Mouse (Mus musculus) gonadal fat pad, adult 2 months (tissue): ENCODE measurements around the gene Fjx1. TPM values are rescaled to one million over a fixed set of nuclear protein-coding genes. Genes with fewer than 3 reads are reported as not detected.

Source experiments
- DNase-seq: peaks from one replicate; pipeline ENCODE4 v3.0.0-alpha.2; 2012; ENCODE audit warnings: low read depth
- polyA plus RNA-seq: library from polyadenylated mRNA; depleted of rRNA; stranded (reverse); fragments of >200 nt; gene quantifications from 2 replicates; pipeline ENCODE4 v1.2.3, GENCODE M21; 2012; rRNA removed

Gene Fjx1
- polyA plus RNA-seq, 1 experiment = 6.1 TPM

DNA sequence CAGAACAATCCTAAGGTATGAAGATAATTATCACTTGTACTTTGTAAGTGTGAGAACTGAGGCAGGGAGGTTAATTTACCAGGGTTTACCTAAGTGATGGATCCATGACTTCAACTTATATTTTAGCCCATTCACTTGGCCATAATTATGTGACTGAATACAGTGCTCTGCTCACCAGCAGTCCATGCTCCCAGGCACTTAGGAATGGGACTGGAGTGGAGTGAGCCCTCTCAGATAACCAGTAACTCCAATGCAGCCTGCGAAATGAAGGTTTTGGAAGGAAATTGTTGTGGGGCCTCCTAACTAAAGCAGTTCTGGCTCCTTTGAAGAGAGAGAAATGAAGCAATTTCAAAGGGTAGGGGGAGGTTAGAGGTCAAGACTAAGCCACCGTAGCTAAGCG is 25.9 kb downstream of the Fjx1 start:
- DNase-seq = no peak

DNA sequence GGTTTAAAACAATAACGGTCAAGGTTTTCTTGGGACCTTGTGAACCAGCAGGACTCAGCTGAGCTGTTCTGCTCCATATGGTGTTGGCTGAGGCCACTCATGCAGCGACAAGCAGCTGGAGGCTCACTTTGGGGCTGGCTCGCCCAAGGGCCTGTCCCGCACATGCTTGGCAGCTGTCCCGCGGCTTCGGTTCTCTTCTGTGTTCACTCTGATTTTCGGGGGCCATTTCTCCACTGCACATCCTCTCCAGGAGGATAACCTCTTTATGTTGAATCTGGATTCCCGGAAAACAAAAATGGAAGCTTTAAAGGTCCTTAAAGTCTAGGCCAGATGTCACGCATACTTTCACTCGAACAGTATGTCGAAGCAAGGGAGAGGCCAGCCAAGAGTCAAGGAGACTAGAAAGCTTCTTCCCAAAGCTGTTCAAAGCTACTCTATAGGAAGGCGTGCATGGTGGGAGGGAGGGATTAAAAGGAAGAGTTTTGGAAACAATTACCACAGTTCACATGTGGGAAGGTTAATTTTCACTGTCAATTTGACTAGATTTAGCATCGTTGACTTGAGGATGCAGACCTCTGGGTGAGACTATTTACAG is 36.1 kb downstream of the Fjx1 start:
- no peak for DNase-seq

DNA sequence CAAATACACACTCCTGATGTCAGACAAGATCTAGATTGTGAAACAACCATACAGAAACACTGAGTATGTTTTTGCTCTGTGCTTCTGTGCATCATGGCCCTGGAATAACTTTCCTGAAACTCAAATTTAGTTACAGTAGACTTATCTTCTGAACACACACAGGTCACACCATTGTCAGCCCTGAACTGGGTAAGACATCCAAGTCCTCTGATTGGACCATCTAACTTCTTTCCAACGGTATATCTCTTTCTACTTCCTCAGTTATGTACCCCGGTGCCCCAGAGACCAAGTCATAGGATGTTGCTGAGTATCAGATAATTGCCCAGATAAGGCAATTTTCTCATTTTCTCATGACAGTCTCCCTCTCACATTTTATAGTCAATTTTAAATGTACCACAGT is 39.6 kb downstream of the Fjx1 start:
- no peak for DNase-seq

DNA sequence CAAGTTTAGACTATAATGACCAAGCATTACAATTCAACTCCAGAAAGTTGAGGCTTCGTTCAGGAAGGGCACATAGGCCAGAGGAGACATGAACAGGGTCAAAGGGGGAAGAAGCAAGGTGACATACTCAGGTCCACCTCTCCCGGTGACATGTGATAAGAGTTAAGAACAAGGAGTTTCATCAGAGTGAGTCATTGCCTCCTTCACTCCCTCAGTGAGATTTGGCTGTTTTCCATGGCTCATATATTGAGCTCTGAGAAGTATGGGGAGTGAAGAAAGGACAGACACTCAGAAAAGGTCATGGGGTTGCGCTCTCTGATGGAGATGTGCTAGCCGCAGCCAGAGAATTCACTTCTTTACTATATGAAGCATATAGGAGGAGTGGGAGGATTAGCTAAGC is 41.7 kb downstream of the Fjx1 start:
- no peak for DNase-seq

DNA sequence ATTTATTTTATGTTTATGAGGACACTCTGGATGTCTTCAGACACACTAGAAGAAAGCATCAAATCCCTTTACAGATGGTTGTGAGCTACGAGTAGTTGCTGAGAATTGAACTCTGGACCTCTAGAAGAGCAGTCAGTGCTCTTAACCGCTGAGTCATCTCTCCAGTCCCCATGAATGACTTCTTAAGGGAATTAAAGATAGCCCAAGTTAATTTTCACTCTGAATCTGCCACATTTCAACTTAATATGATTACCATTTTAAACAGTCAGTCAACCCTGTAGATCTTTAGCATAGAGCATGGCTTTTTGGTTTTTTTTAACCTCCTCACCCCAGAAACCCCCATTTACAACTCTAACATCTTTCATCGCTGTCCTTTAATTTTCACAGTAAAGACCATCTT is 42.6 kb downstream of the Fjx1 start:
- no peak for DNase-seq

DNA sequence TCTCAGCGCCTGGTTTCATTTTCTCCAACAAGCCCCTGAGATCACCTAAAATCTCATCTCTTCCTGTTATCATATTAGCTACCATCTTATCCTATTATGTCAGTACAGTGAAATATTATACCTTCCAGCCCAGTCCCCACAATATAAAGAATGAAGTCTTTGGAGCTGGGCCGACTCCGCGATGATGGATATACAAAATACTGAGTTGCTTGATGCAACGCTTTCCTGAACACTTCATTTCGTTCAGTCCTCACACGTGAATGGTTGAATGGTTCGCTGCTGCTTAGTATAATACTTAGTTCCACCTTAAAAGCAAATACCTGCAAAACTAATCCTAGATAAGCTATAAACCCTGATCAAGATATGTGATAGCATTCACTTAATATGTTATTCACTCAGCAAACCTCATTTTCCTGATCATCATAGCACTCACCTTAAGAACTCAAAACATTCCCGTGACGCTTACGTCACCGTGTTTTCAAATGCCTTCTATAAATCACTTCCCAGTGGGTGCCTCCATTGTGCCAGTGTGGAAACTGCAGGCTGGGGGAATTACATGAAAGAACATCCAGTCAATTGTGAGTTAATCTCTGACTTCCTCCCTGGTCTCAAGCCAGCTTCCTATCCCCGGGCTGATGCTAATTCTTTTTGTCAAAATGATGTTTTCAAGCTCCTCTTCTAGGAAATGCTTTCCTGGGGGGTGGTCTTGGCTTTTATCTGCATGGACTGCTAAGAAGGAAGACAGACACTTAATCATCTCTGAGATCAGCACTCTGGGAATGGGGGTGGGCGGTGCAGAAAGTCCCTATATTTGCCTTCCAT is 44.7 kb downstream of the Fjx1 start, which contains the start of gene Trim44:
Gene Trim44, minus strand, starts transcription at position 466 of the 822 bp plus-strand sequence.
- no peak for DNase-seq

DNA sequence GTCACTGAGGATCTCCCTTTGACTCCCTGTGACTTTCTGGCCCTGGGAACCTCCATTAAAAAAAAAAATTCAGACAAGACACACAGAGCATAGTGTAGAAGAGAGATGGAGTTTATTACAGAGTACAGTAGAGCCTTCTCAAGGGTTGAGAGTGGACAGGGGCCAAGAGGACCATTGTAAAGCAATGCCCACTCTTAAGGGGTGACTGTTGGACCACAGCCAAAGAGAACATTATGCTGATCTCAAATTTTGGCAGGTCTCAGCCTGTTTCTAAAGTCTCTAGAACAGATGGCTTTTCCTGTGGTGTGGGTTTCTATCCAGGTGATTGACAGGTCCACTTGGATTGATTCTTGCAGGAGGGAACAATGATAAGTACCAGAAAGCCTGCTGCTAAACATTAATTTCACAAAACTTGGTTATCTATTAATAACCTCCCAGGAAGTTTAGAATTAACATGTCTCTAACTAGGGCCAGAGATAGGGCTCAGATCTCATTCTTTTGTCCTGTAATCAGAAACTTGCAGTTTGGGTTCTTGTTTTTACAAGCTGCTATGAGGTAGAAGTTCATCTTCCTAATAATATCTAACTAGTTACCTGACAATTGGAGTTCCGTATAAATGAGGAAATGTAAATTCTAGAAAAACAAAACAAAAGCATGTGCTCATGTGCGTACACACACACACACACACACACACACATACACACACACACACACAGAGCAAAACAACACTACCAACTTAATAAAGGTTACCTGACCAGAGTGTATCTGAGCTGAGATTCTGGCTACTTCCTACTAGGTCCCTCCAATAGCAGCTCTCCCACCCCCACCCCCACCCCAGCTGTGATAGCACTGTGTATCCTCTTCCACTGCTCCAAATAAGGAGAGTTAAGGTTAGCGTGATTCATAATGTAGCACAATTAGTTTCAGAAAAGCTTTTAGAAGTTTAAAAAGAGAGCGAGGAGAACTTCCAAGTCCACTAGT is 45.7 kb downstream of the Fjx1 start:
- no peak for DNase-seq

DNA sequence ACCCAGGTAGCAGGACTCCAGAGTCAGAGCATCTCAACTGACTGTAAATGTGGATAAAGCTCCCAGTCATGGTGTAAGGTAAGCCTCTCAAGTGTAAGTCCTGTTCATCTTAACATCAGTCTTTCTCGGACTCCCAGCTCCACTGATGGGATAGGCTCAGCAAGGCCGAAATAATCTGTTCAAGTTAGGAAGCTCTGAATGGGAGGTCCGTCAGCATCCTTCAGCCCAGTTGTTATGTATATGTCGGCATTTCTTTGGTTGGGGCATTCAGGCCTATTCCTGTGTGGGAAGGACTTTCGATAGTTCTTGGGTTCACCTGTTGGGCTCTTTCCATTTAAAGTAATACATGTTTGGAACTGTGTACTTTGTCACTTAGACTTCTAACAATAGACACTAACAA is 48.3 kb downstream of the Fjx1 start:
- DNase-seq = no peak

DNA sequence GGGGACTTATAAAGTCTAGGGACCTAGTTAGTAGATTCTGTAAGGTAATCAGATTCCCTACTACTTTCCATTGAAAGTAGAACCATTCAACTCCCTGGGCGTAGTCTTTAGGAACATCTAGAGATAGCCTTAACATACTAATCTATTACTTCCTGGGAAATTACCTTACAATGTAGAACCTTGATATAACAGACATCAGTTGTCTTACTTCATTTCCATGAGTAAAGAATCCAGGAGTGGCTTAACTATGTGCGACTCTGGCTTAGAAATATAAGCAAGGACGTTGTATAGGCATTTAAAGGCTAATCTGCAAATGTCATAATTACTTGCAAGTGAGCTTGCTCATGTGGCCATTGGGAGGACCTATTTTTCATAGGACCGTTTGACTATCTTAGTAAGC is 49.0 kb downstream of the Fjx1 start:
- no peak for DNase-seq

DNA sequence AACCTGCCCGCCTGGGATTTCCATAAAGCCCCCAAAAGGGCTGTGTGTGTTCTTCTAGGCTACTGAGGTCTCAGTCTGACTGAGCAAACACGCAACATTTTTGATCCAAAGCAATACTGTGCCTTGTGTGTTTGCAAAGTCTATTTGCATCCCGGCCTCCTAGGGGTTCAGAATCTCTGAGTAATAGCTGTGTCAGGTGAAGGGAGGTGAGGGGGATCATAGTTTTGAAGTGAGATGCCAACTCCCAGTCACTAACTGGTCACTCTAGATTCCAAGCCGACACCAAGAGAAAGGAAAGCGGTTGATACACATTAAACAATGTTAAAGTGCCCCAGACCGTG is 51.0 kb downstream of the Fjx1 start:
- DNase-seq = no peak

DNA sequence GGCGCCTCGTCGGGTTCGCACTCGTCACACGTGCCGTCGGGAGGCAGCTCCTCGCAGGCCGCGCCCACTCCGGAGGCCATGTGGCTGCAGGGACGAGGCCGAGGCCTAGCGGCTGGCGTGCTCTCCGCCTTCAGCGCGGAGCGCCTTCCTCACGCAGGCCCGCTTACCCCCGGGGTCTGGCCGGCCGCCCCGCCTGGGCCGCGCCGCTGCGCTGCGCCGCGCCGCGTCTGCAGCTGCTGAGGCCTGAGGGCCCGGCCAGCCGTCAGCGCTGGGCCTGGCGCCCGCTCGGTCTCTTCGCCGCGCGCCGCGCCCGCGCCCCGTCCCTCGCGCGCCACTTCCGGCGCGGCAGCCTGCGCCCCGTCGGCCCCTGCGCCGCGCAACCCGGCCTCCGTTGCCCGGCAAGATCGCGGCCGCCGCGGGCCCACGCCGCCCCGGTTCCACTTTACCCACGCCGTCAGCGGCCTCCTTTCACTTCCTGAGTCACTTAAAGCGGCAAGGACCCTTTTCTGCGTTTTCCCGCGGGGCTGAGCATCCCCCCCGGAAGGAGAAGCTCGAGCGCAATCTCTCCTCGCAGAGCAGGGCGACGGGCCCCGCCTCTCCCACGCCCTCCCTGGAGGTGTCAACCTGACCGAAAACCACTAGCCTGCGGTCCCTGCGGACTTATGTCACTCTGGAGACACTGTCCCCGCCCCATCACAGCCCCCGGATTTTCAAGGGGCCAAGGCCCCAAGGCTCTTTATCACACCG is 51.5 kb downstream of the Fjx1 start:
- no peak for DNase-seq

DNA sequence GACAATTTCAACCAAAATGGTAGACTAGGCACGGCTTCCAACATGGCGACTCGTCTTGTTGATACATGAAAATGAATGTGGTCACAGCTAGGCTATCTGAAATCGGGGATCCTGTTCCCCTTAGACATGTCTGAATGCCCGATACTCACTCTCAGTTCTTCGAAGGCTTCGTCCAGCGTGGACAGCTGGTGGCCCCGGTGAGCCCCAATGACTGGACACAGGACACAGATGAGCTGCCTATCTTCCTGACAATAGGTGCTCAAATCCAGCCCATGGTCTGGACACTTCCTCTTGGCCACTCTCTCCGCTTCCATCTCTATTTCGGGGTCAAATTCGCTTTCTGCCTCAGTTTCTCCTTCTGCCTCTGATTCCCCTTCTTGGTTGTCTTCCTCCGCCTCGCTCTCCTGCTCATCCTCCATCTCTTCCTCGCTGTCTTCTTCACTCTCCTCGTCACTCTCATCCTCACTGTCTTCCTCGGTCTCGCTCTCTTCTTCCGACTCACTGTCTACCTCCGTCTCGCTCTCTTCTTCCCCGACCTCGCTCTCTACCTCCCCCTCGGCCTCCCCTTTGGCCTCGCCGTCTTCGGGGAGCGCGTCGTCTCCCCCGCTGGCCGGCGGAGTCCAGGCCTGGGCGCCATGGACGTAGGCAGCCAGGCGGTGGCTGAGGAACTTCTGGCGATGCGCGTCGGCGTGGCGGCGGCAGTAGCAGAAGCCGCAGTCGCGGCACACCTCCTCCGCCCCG is 52.3 kb downstream of the Fjx1 start:
- DNase-seq = no peak

Other genes starting within 250 kb of the Fjx1 start
- 37.7 and 41.1 TPM in 2 replicates for gene Trim44, start 44.7 kb downstream of the Fjx1 start, polyA plus RNA-seq
- 3.6 and 7.6 TPM in 2 replicates for gene Pamr1, start 97.5 kb upstream of the Fjx1 start, polyA plus RNA-seq
- gene Slc1a2, start 206.2 kb upstream of the Fjx1 start, polyA plus RNA-seq = 0.11 and 0.41 TPM in 2 replicates